Mouse (Mus musculus): ENCODE results near the gene Uox.

DNA sequence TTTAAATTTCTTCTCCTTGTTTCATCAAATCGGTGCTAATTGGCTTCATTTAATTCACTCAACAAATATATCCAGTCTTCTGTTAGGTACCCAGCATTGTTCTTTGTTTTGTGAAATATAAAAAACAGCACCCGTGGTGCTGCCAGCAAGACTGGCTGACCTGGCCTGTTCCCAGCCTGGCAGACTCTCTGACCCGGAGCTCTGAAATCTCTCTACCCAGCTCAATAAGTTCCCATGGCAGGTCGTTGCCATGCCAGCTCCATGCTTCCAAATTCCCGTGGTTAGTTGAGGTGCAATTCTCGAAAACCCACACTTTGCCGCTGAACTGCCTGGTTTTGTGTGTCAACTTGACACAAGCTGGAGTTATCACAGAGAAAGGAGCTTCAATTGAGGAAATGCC, 15.4 kb upstream of the Uox start:
- TF ChIP-seq CTCF (IDR thresholded peaks at IDR 0.05; ENCODE audit: control insufficient read depth, insufficient read depth, insufficient replicate concordance, low read depth, low read length): no peak
- TF ChIP-seq POLR2A (IDR thresholded peaks at IDR 0.05; ENCODE audit: control insufficient read depth, low read depth, low read length): no peak
